Mouse (Mus musculus) ovary, postnatal 10 days (tissue): ENCODE data around the gene Myh15.
"Not testable (repeated sequence)": the region's sequence is repeated elsewhere in the genome, so short reads cannot be mapped to it uniquely, and the experiment has no call there.

Experiments
- DNase-seq: peaks from one replicate; pipeline ENCODE4 v3.0.0; 2022; ENCODE audit warnings: low spot score

Gene Myh15

DNA sequence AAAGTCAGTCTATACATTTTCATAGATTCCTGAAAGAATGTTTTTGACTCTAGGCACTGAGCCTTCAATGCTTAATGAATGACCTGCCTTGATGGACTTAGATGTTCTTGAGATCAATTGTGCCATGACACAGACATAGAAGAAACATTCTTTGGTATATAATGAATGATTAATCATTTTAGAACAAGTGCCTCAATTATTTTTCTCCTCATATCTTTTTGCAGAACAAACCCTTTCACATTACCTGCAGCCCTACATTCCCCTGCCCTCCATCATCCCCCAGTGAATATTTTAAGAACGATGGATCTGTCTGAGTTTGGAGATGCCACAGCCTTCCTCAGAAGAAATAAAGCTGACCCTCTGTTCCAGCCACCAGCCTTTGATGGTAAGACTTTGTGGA lies at the start of gene Myh15:
TSS of gene Myh15 (plus strand) at position 301 of the 400 bp plus-strand sequence.
- DNase-seq = no peak

- DNase-seq = no peak
Measured at GRCm38 (mm10) chr16:49016620-49017332, 40.5 kb upstream of the Myh15 start.

DNA sequence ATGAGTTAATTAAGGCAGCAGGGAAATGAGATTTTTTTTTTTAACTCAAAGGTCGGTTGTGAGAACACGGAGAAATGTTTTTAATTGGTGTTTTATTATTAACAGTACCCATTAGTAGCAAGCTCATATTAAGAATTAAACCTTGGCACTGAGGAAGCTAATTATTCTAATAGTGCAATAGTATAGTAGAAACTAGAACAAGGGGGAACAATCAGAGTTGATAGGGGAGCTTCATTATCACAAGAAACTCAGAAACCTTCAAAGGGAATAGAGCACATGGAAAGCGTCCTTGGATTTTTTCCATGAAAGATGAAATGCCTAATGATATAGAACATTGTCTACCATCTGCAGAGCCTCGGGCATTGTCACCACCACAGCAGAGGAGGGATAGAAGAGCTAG lies 21.4 kb upstream of the Myh15 start:
- DNase-seq = no peak

GRCm38 (mm10) chr16:49037771-49038170 lies 19.5 kb upstream of the Myh15 start:
- no peak for DNase-seq

- DNase-seq = no peak
Measured at GRCm38 (mm10) chr16:49040554-49041221, 16.6 kb upstream of the Myh15 start.

- no peak for DNase-seq
Measured at GRCm38 (mm10) chr16:49049214-49049613, 8.1 kb upstream of the Myh15 start.

- DNase-seq = no peak
Measured at GRCm38 (mm10) chr16:49069256-49069963, 12.1 kb downstream of the Myh15 start.

DNA sequence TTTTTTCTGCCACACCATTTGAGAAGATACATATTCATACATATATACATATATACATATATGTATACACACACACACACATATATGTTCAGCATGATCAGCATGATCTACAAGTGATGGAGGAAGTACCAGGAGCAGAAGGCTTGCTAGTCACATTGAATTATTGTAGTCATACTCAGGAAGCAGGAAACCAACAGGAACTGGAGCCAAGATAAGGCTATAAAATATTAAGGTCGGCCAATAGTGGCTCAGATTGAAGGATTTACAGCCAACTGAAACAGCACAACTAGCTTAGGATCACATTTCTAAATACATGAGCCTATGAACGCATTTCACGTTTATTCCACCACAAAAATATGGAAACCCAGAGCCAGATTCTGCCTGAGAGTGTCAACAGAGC lies 14.0 kb downstream of the Myh15 start:
- DNase-seq = no peak

DNA sequence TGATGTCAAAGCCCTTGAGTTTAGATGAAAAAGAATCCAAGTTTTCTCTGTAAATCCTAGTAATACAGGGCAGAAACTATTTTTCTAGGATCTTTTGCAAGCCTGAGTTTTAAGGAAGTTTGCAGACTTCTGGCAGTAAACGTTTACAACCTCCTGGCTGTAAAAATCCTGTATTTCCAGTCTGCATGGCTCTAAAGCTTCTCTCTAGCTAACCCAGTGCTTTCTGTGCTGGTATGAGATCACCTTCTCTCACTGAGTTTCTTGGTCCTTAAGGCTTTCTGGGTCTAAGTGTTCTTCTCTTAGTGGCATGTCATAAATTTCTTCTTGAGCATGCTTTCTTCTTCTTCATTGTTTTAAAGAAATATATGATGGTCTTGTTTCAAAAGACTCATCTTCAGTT lies 70.7 kb downstream of the Myh15 start:
- DNase-seq = no peak

DNA sequence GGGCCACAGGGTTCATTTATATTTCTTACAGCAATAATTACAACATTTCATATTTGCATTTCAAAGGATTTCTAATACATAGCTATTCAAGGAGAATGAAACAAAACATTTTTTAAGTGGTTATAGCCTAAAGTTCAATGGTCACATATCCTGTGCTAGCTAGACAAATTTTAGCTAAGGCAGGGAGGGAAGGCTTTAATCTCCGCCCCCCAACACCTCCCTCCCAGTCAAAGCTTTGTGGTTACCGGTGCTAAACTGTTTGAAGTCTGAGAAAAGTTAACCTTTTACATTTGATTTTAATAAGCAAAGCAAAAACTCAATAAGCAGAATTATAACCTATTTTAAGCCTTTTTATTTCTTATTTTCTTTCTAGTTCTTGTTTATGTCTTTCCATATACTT lies 98.9 kb downstream of the Myh15 start:
- no peak for DNase-seq

- DNase-seq = peak; percentile 13
Measured at GRCm38 (mm10) chr16:49164349-49165137, 107.3 kb downstream of the Myh15 start.

DNA sequence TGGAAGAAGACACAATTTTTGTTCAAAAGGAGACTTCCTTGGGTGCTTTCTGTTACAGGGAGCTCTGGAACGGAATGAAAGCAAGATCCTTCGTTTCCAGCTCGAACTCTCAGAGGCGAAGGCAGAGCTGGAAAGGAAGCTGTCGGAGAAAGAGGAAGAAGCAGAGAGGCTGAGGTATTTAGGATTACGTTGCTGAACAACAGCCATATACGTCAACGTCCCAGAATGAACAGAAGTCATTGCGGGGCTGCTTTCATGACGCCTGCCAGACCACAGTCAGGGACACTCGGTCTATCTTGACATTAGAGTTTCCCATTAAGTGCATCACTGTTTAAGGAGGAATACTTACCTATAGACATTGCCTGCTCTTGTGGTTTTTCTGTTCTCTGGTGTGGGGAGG lies 108.4 kb downstream of the Myh15 start:
- no peak for DNase-seq

GRCm38 (mm10) chr16:49167325-49167724 lies 110.0 kb downstream of the Myh15 start:
- DNase-seq = no peak

GRCm38 (mm10) chr16:49175077-49175476 lies 117.8 kb downstream of the Myh15 start:
- DNase-seq = no peak

- DNase-seq = no peak
Measured at GRCm38 (mm10) chr16:49175729-49176395, 118.6 kb downstream of the Myh15 start.

DNA sequence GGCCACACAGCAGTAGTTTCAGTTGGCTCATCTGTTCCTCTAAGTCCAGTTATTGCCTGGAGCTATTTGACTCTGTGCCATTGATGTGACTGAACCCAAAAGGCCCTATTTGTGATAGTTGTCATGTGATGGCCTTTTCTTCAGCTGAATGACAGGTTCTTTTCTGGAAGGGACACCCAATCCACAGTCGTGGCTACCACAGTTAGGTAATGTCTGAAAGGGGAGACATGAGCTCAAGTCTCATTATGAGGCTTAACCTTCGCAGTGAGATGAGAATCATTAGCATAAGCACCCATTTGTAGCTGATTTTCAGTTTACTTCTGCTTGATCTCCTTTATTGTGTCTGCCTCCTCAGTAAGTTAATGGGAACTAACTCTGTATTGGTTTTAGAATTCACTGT lies 136.2 kb downstream of the Myh15 start:
- DNase-seq = no peak

DNA sequence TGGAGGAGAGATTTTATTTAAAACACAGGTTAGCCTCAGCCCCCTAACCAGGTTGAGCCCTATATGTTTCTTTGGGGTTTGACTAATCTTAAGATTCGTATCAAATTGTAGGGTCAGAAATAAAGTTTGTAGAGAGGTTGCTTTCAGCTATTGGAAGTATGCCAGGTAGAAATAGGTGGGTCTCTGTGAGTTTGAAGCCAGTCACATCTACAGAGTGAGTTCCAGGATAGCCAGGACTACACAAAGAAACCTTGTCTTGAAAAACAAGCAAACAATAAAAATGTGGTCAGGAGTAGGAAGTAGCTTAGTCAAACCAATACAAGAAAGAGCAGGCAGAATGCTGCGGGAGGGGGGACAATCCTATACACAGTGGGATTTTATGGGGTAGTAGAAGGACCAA lies 136.7 kb downstream of the Myh15 start:
- no peak for DNase-seq

DNA sequence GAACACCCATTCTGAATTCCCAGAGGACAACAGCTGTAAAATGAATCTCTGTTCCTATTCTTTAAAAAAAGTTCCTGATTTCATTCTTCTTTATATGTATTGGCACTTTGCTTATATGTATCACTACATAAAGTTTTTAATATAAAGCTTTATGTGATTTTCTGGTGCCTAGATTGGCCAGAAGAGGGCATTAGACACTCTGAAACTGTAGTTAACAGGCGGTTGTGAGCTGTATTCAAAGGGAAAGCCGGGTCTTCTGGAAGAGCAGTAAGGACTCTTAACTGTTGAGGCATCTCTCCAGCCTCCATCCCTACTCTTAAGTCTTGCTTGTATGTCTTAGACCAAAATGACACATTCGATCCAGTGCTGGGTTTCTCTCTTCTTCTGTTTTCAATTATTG lies 139.0 kb downstream of the Myh15 start:
- DNase-seq = no peak

GRCm38 (mm10) chr16:49197951-49198350 lies 140.7 kb downstream of the Myh15 start:
- no peak for DNase-seq

DNA sequence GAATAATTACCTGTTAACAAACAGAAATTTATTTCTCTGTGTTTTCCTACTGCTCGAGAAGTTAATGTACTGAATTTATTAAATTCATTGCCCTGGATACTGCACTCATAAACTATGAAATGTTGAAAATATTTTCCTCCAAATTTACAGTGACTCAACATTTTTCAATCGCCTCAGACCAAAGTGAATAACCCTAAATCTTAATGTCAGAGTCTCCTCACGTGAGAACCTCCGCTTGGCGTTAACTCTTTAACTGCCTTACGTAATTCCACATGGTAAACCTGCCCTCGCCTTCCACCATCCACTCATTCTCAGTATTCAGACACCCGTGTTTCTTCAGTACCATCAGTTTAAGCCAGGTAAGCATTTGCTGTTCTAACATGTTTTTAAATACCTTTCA lies 166.4 kb downstream of the Myh15 start:
- no peak for DNase-seq

- DNase-seq = not testable (repeated sequence)
Measured at GRCm38 (mm10) chr16:49243517-49243916, 186.2 kb downstream of the Myh15 start.
